Mouse (Mus musculus): Measurements from ENCODE around the gene Hydin. TPM values are rescaled to one million over a fixed set of nuclear protein-coding genes. Genes with fewer than 3 reads are reported as not detected.
"Not testable (repeated sequence)": the region's sequence is repeated elsewhere in the genome, so short reads cannot be mapped to it uniquely, and the experiment has no call there.

The Hydin gene
- total RNA-seq, 2 experiments from 2014 or later = 0.06 TPM

DNA sequence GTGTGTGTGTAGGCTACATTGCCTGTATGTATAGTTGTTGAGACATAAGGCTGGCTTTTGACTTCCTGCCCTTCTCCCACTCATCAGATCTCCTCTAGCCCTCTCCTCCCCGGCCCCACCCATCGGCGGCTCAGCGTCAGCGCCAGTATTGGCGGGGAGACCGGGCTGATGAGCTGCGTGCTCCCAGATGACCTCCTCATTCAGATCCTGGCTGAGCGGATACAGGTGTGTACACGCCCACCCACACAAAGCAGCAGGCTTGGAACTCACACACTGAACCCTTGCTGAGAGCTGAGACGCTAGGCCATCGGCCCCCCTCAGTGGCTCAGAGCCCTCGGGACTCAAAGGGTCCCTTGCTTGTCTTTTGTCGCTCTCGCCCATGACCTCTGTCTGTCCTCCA, 256.2 kb downstream of the Hydin start:
- DNase-seq = no peak

DNA sequence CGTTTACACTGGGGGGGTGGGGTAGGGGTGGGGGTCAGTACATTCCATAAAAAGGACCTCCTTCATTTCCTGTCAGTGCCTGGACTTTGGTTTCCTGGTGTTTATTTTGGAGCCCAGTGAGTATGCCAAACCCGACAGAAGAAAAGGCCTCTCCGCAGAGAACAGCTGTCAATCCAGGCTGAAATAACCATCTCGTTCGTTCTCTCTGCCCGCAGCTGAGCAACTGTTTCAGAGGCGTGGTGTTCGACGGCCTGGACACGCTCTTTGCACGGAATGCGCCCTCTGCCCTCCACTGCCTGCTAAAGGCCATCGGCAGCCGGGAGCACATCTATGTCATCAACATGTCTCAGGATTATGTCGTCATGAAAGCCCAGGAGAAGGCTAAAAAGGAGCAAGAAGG, 258.5 kb downstream of the Hydin start:
- DNase-seq = no peak

DNA sequence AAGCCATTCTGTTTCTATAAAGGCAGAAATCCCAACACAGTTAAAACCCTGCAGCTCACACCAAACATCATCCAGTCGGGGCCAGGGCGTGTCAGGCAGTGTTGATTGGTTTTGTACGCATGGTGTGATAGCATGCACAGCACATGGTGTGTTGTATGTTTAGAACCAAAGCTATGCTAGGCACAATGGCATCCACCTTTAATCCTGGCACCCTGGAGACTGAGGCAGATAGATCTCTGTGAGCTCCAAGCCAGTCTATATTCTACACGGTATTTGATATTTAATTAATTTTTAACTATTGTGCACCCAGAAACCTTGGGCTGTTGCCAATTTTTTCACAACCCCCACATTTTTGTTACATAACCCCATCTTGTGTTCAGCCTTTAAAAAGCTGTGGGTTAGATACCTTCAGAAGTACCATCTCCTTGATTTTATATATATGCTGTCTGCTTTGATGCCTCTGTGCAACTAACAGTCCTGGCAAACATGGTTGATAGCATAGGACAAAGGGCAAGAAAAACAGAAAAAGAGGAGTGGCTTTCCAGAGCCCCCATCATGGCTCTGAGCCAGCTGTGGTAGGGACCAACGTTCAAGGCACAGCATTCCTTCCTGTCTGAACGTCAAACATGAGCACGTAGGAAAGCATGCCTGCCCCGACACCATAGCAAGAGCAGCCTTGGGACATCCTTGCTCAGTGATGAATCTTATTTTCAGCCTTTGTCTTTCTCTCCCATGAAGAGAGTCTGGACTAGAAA, 263.4 kb downstream of the Hydin start:
- DNase-seq = no peak

DNA sequence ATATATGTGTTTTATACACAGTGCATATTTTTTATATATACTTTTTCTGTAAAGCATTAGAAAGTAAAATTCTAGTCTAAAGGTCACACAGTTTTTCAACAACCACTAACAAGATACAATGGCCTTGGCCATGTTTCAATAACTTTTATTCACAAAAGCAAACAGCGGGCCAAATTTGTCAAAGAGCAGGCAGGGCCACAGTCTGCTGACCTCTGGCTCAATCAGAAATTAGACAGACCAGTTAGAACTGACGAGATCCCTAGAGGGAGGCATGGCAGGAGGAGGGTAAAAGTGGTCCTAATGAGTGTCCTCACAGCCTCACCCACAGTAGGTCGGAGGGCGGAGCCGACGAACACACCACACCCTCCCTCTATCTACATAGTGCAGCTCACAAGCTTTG, 267.0 kb downstream of the Hydin start:
- peak; percentile 32 for DNase-seq

DNA sequence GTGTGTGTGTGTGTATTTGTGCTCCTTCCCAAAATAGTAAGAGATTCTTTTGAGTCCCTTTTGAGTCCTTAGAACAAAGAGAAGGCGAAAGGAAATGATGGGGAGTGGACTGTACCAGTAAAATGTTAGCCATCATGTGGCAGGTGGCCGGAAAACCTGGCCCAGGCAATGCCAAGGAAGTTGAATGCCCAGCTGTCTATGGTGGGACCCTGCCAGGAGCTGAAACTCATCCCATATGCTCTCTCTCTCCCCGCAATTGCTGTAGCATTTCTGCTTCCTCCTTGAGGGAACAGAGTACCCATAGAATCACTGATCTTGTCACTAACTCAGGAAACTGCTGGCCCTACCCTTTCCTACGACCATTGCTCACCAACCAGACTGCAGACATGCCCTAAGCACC, 271.1 kb downstream of the Hydin start:
- DNase-seq = no peak

DNA sequence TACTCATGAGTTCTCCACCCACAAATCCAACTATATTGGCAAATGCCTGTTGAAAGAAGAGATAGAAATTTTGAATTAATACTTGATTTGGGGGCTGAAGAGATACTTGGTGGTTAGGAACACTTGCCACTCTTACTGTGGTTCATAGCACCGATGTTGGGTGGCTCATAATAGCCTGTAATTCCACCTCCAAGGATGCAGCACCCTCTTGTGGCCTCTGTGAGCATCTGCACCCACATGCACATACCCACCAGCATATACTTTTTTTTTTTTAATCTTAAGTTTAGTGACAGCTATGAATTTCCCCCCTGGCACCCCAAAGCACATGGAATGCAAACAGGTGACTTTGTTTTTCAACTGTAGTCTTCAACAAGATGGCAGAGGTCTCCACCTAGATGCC, 283.6 kb downstream of the Hydin start:
- no peak for DNase-seq

DNA sequence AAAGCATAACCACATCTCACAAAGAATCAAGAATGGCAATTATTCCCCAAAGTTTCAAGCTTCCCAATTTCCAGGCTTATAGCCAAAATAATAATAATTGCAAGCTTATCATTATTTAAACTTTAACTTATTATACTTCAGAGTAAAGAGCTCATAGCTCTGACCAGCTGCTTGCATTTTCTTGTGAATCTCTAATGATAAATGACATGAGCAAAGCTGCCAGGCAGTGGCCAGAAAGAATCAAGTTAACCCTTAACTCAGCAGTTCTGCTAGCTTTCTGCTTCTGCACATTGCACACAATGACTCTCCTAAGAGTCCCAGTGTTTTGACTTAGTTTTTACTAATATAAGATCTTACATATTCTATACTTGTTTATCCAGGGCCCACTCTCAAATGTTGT, 285.3 kb downstream of the Hydin start:
- not testable (repeated sequence) for DNase-seq

DNA sequence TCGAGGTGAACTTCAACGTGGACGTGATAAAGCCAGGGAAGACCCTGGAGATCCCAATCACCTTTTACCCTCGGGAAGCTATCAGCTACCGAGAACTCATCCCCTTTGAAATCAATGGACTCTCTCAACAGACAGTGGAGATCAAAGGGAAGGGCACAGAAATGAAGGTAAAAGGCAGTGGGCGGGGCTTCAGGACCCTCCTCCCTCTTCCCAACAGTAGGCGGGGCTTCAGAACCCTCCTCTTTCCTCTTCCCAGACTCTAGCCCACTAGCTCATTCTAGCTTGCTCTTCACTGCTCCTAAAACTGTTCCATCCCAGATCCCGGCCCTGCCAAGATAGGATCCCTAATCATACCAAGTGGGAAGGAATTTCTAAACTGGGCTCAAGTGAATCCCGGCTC, 325.9 kb downstream of the Hydin start:
- DNase-seq = no peak

DNA sequence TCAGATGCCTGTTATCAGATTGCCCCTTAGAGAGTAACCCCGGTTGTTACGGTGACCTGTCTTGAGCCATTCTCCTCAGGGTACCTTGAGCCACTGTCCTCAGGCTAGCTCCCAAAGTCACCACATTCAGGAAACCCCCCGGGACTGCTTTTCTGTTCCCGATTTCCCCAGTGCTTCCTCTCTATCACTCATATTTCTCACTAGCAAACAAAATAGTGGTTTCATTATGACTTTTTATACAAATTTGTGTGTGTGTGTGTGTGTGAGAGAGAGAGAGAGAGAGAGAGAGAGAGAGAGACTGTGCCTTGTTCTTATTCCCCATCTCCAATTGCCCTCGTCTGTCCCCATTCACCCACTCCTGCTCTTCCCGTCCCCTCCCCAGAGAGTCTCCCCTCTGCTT, 327.4 kb downstream of the Hydin start:
- DNase-seq = no peak

DNA sequence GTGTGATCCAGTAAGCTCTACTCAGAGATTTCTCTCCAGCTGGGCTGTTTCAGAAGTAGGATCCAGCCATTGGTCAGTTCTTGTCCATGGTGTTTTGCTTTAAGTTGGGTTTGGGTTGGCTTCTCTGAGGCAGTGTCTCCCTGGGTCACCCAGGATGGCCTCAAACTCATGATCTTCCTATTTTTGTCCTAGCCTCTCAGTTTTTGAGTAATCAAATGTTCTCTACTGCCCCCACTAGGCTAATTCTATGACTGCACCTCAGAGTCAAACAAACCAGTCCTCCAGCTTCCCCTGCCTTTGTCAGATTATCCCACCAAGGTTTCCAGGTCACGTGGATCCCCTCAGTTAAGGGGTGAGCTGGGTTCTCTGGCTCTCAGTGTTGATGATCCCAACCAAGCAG, 337.8 kb downstream of the Hydin start:
- peak; percentile 71 for DNase-seq

DNA sequence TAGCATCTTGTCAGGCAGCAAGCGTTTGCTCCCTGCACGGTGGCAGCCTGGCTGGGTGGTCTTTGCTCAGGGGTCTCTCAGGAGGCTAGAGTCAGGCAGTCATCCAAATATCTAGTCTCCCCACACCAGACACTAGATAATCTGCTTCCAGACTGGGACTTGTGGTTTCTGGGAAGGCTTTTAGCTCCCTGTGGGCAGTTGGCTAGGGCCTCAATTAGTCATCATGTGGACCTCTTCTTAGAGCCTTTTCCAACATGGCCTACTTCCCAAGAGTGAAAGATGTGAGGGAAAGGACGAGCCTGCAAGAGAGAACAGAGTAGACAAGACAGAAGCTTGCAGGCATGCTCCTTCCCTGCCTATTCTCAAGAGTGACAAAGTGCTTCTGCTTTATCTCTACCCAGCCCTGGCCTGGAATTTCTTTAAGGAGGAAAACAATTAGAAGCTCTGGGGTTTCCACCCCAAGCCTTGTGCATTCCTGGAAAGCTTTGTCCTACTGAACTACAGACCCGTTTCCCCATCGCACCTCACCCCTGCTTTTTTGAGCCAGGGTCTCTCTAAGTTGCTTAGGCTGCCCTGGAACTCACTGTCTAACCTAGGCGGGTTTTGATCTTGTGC, 338.7 kb downstream of the Hydin start:
- DNase-seq = no peak

DNA sequence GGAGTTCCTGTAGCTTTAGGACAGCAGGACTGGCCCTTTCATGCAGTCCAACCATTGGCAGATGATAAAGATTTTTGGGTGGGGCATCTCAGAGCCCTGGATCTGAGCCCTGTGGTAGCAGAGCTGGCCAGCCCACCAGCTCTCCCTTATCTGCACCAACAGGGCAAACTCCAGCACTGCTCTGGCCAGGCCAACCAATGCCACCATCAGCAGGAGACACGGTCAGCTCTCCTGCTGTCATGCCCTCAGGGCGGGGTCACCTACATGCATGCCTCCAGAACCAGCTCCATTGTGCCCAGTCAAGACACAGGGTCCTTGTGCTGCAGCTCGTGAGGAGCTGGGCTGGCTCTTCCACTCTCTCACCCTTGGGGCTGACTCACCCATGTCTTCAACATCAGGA, 349.0 kb downstream of the Hydin start:
- no peak for DNase-seq

DNA sequence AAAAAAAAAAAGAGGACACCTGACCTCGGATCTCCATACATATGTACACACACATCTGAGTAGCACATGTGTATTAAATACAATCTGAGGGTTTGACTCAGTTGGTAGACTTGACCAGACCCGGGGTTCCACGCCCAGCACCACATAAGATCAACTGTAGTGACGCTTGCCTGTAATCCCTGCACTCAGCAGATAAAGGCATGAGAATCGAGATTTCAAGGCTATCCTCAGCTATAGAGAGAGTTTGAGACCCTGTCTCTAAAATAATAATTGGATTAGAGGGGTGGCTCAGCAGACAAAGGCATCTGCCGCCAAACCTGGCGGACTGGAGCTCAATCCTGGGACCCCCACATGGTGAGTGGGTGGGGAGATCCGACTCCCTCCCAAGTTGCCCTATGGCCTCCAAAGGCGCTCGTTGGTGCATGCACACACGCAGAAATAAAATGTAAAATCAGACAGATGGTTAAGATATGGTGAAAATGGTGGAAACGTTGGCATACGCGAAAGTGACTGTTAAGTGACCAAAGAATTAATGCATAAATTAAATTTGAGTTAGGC, 351.1 kb downstream of the Hydin start:
- DNase-seq = no peak

DNA sequence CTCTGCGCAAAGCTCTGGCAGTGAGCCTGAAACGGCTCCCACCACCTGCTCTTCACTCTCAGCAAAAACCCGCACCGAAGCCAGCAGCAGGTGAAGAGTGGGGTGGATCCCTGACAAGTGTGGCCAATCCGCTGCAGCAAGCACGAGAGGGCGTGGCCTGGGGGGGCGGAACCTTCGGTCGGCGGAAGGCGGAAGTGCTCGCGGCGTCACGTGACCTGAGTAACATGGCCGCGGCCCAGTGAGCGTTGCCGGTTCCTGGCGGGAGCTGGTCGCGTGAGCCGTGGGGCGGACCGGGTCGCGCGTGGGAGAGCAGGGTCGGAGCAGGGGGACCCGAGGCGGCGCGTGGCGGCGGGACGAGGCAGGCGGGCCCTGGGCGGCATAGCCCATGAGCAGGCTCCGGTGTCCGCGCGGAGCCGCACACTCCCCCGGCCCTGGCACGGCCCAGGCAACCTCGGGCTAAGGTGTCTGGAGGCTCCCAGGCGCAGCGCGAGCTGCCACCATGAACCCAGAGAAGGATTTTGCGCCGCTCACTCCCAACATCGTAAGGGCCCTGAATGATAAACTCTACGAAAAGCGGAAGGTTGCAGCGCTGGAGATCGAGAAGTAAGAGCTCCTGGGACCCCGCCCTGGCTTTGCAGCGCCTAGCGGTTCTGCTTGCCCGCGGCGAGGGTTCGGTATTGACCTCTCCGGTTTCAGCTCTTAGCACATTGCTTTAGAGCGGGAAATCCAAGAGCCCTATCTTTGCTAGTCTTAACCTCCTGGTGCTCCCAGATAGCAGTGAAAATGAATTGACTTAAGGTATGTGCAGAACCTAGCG, 351.8 kb downstream of the Hydin start, which contains the start of gene Vac14:
Gene Vac14, plus strand, starts transcription at position 195 of the 817 bp plus-strand sequence.
- peak; percentile 99 for DNase-seq

DNA sequence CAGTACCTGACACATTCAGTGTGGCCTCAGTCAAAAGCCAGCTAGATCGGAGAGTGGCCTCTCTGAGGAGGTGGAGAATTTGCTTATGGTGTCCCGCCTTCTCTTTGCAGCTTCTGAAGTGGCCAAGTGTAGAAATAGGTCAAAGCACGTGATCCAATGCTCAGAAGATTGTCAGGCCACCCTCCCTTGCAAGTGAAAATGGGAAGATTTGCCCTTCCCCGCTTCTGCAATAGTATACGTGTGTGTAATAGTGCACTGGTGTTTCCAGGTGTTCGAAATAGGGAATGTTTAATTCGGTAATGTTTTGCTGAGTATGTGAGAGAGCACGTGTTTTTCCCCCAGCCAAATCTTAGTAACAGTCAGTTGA, 352.4 kb downstream of the Hydin start:
- DNase-seq = no peak

DNA sequence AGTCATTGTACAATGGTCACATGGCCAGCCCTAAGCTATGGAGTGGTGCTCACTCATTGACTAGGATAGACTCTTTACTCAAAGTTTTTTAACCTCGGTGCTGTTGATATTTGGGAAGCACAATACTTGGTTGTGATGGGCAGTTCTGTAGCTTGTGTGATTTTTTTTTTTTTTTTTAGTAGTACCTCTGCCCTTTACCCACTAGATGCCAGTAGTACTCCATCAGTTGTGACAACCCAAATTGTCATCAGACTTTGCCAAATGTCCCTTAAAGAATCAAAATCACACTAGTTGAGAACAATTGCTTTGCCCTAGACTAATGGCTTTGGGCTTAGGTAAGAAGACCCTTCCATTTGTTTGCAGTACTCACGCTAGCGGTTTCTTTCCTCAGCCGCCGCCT, 353.1 kb downstream of the Hydin start:
- no peak for DNase-seq

DNA sequence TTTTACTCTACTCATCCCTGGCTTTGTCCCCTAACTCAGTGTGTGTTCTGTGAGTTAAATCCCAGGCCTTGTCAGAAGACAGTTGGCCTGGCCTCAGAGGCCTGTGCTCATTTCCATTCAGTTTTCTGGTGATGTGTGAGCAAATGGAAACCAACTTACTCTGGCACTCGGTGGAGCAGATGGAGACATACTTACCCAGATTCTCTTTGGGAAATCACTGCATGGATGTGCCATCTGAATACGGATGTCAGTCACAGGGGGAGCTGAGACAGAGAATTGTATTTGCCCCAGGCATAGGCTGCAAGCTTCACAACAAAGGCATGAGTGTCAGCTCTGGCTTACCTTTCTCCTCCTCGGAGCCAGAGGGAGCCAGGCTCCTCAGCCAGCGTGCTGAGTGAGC, 359.7 kb downstream of the Hydin start:
- no peak for DNase-seq

DNA sequence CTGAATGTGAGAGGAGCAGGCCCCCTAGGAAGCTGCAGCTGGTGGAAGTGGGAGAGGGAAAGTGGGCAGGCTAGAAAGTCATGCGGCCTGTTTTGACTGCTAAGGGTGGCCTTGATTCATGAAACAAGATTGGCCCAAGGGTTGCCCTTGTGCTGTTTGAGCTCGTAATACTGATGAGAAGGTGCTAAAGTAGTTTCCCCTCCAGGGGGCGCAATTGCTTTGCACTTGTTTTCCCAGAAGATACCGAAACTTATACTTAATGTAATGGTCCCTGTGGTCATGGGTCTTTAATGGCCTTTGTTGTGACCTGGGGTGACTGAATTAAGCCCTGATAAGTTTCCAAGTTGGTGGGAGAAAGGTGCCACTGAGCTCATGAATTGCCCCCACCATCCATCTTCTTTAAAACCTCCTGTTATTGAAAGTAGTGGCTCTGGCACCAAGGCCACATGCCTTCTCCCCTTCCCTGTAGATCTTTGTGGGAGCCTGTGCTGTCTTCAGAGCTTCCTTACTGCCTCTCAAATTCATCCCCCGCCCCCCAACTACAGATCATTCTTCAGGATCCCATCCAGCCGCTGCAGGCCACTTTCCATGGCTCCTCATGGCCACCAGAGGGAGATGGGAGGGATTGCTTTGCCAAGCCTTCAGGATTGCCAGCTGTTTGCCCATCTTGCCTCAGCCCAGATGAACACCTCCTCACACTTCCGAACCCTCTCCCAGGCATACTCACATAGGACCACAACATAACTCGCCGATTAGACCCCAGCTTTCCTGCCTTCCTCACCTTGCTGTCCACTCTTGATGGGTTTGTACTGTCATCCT, 362.7 kb downstream of the Hydin start:
- peak; percentile 85 for DNase-seq

DNA sequence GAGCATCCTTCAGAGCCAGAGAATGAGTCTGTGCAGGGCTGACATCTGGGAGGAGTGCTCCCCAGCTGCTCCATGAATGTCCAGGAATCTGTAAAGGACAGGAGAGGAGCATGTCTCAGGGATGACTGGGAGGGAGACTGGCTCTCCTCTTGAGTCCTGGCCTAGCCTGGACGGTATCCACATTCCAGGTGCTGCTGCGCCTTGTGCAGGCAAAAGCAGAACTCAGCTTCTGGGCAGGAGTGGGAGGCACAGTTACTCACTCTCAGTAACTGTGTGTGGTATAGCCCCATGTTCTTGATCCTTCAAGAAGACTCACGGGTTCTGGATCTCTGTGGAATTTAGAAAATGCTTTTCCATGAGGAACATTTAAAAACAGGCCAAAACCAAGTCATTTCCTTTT, 363.3 kb downstream of the Hydin start:
- DNase-seq = no peak

DNA sequence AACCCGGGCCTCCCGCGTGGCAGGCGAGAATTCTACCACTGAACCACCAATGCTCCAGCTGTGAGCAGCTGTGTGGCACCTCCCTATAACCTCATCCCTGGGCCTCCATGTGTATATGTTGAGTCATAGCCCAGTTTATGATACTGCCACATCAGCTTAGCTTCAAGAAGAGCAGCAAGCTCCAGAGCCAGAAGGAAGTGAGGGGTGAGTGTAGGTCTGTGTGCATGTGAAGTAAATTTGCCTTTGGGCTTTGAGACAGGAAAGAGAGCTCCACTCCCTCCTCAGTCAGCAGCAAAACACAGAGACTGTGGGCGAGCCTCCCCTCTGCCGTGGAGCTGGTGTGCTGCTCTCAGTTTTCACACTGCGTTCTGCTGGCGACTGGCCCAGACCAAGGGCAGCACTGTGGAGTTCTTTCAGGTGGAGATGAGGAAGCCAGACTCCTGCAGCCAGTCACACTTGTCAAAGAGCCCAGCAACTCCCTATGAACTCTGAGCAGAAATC, 363.8 kb downstream of the Hydin start:
- DNase-seq = peak; percentile 60

DNA sequence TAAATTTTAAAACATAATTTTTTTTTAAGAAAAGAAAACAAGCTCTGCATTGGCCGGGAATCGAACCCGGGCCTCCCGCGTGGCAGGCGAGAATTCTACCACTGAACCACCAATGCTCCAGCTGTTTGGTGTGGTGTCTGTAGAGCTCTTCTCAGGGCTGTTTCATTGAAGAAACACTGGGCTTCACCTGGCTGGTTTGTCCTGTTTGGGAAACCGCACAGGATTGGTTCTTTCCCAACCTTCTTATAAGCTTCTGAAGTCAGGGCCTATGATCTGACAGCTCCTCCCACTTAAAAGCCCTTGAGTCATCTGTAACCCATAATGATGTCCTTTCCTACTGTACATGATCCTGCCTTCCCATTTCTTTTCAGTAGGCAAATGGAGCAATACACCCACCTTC, 364.4 kb downstream of the Hydin start:
- no peak for DNase-seq

DNA sequence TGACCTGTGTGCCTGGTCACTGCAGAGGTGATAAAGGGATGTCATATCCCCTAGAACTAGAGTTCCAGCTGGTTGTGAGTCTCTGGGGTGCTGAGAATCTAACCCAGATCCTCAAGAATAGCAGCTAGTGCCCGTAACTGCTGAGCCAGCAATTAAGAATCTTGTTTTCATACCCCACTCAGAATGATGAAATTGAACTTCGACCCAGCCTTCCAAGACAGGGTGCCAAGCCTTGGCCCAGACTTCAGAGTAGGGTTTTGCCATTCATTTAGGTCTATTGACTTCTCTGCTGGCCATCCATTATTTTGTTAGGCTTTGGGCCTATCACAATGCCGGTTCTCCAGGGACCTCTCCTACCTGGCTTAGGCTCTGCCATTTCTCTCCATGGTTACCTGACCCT, 367.0 kb downstream of the Hydin start:
- peak; percentile 44 for DNase-seq
